Comparison of ENCODE assay signal across 9 mouse cellular contexts in the genomic region with DNA sequence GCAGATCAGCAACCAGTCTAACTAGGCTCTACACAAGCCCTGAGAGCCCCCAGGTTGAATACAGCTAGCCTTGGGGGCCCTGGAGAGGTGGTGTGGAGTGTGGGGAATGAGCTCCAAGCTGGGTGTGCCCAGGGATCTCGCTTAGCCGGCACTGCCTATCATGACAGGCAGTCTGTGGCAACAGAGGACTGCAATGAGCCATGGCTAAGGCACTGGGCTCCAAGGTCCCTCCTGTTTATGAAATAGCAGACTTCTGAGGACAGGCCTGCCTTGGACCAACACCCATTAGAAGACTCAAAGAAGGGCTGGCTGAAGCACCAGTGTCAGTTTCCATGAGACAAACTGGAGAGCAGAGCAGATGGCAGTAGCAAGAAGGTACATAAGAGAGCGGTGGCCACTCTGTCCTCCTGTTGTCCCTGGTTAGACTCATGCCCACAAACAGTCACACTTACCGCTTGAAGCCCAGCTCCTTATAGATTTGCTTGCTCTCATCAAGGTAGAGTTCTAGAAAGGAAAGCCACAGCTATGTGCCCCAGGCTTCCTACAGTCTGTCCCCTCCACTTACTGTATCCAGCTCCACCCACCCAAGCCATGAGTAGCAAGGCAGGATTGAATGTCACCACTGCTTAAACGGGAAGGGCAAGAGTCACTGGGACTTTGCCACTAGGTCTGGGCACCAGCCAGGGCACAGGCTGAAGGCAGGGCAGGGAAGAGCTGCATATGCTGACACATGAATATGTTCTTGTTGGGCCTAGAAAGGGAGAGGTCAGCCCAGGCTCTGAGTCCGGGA. TPM values are rescaled to one million over a fixed set of nuclear protein-coding genes. Genes with fewer than 3 reads are reported as not detected.
DNase-seq lines count a peak whose midpoint lies in the region; ATAC-seq and TF ChIP-seq lines count a peak whose summit lies in the region.
"Had no signal": no experiment of that assay in that cellular context is flagged by ENCODE, and none has a peak within 500 bp of the region (broad histone marks: within the 10 kb centered on the region; RNA-seq: fewer than 3 reads in every experiment).

No protein-coding gene starts in this region.

- dilution Hi-C loops in CH12.LX (cut with MboI; ENCODE audit: extremely low pct_ligation_motif_present, extremely low pct_unique_long_range_greater_than_20kb, low sequenced_read_pairs) = loop anchor here (25.0 kb wide), 1 partner anchor 139 kb away; no protein-coding TSS in a partner anchor

- H3K4me2 ChIP-seq in CH12.LX (ENCODE audit: insufficient read depth, low read depth, poor library complexity, severe bottlenecking) = 0 out of 2 replicates have a peak overlapping the region, but pooled peaks have one; percentile 18
- peak overlapping the region; percentile 91 for H3K4me2 ChIP-seq in forebrain, embryonic 15.5 days (replicated peaks)
- peak overlapping the region; percentile 96 for H3K4me2 ChIP-seq in intestine, embryonic 16.5 days (ENCODE audit: low read depth, low read length)
- H3K4me2 ChIP-seq in midbrain, embryonic 16.5 days (ENCODE audit: low read length) = peak overlapping the region; percentile 96

- no peak overlapping the region for H3K9ac ChIP-seq in CH12.LX (ENCODE audit: insufficient read depth, low read depth)
- peak overlapping the region; percentile 14 for H3K9ac ChIP-seq in ES-Bruce4 (ENCODE audit: low read depth, poor library complexity, severe bottlenecking)
- H3K9ac ChIP-seq in forebrain, embryonic 15.5 days (replicated peaks) = peak overlapping the region; percentile 66
- peak overlapping the region; percentile 77 for H3K9ac ChIP-seq in intestine, embryonic 16.5 days (ENCODE audit: low read depth, low read length)
- H3K9ac ChIP-seq in midbrain, embryonic 16.5 days (ENCODE audit: low read depth, low read length) = peak overlapping the region; percentile 88

- H3K9me3 ChIP-seq in CH12.LX (replicated peaks; ENCODE audit: low read length) (peaks cover 11% of the 10 kb centered on the region), ES-Bruce4 (replicated peaks; ENCODE audit: control insufficient read depth, insufficient read depth, low read length, poor library complexity, severe bottlenecking) (no peaks in the 10 kb centered on the region)
- H3K9me3 ChIP-seq in forebrain, embryonic 15.5 days = no peaks in the 10 kb centered on the region
- H3K9me3 ChIP-seq in intestine, embryonic 16.5 days (ENCODE audit: control insufficient read depth, low read length) = no peaks in the 10 kb centered on the region
- no peaks in the 10 kb centered on the region for H3K9me3 ChIP-seq in midbrain, embryonic 16.5 days (replicated peaks; ENCODE audit: control insufficient read depth, low read length, poor library complexity, severe bottlenecking)

- H3K27me3 ChIP-seq in CH12.LX (replicated peaks) (peaks cover 1% of the 10 kb centered on the region), ES-Bruce4 (ENCODE audit: control insufficient read depth, insufficient read depth, low read length, poor library complexity, severe bottlenecking) (no peaks in the 10 kb centered on the region)
- H3K27me3 ChIP-seq in forebrain, embryonic 15.5 days = no peaks in the 10 kb centered on the region
- H3K27me3 ChIP-seq in intestine, embryonic 16.5 days (replicated peaks; ENCODE audit: control insufficient read depth, insufficient read depth, low read length) = no peaks in the 10 kb centered on the region
- H3K27me3 ChIP-seq in midbrain, embryonic 16.5 days (ENCODE audit: control insufficient read depth, insufficient read depth, low read depth, low read length) = no peaks in the 10 kb centered on the region

- TF ChIP-seq RAD21 in CH12.LX (IDR thresholded peaks at IDR 0.05; ENCODE audit: low read depth, low read length) = no peak

- H3K79me2 ChIP-seq in CH12.LX (replicated peaks; ENCODE audit: control insufficient read depth, extremely low read depth, insufficient read depth, poor library complexity, severe bottlenecking) = no peaks in the 10 kb centered on the region

- 74% methylated on average over 6 of the region's 6 CpGs for WGBS in forebrain, embryonic 15.5 days
- 62% methylated on average over 6 of the region's 6 CpGs for WGBS in intestine, embryonic 16.5 days
- WGBS in midbrain, embryonic 16.5 days = 73% methylated on average over 6 of the region's 6 CpGs

- in situ Hi-C loops in CH12.LX (cut with MboI; ENCODE audit: low pct_ligation_motif_present, low pct_unique_long_range_greater_than_20kb, low sequenced_read_pairs) = no loop called here

- no peak for DNase-seq in CH12.LX (ENCODE audit: extremely low read depth)
- no peak for DNase-seq in urinary bladder, postnatal 25 days (ENCODE audit: low spot score)
- DNase-seq in lung, postnatal 14 days = no peak
- no peak for DNase-seq in embryo, embryonic 10.5 days (ENCODE audit: low spot score)

- no peak for TF ChIP-seq CTCF in CH12.LX (conservative IDR thresholded peaks at IDR 0.05 in 1 of 2, IDR thresholded peaks at IDR 0.05 in 1 of 2; ENCODE audit: low read depth in 2 of 2, low read length in 2 of 2)
- no peak for TF ChIP-seq CTCF in ES-Bruce4 (IDR thresholded peaks at IDR 0.05; ENCODE audit: low read depth, low read length)

- ATAC-seq in forebrain, embryonic 15.5 days (replicated peaks) = no peak
- no peak; the same call in 1 of the 2 replicates for ATAC-seq in intestine, embryonic 16.5 days
- no peak for ATAC-seq in midbrain, embryonic 16.5 days

- TF ChIP-seq POLR2A in CH12.LX (IDR thresholded peaks at IDR 0.05; ENCODE audit: low read depth, low read length) (no peak), ES-Bruce4 (IDR thresholded peaks at IDR 0.05; ENCODE audit: insufficient read depth, low read length) (no peak)

- H3K27ac ChIP-seq in CH12.LX (ENCODE audit: insufficient read depth, low read depth) = no peak overlapping the region
- H3K27ac ChIP-seq in ES-Bruce4 (ENCODE audit: insufficient read depth, low read length) = no peak overlapping the region
- H3K27ac ChIP-seq in forebrain, embryonic 15.5 days (replicated peaks) = no peak overlapping the region
- H3K27ac ChIP-seq in intestine, embryonic 16.5 days (ENCODE audit: low read length) = no peak overlapping the region
- H3K27ac ChIP-seq in midbrain, embryonic 16.5 days (ENCODE audit: low read length) = peak overlapping the region; percentile 77

- H3K4me3 ChIP-seq in CH12.LX (replicated peaks in 1 of 3; ENCODE audit: low read depth in 2 of 3, low read length in 2 of 3, poor library complexity in 1 of 3) (peak overlapping the region in 1 of 3 experiments; percentile 62), ES-Bruce4 (ENCODE audit: low read depth, low read length) (peak overlapping the region; percentile 71)
- H3K4me3 ChIP-seq in forebrain, embryonic 15.5 days = peak overlapping the region; percentile 56
- peak overlapping the region; percentile 65 for H3K4me3 ChIP-seq in intestine, embryonic 16.5 days (ENCODE audit: low read length)
- peak overlapping the region; percentile 58 for H3K4me3 ChIP-seq in midbrain, embryonic 16.5 days (ENCODE audit: low read depth, low read length)

- TF ChIP-seq EP300 in CH12.LX (IDR thresholded peaks at IDR 0.05; ENCODE audit: low read length) = no peak
- TF ChIP-seq EP300 in ES-Bruce4 (IDR thresholded peaks at IDR 0.05; ENCODE audit: insufficient read depth, low read depth, low read length) = no peak

- H3K4me1 ChIP-seq in CH12.LX (ENCODE audit: control insufficient read depth in 1 of 2, insufficient read depth in 2 of 2) (peaks cover 17 to 20% of the 10 kb centered on the region in 2 experiments), ES-Bruce4 (ENCODE audit: control insufficient read depth, insufficient read depth, low read length) (no peaks in the 10 kb centered on the region)
- H3K4me1 ChIP-seq in forebrain, embryonic 15.5 days = peaks cover 20% of the 10 kb centered on the region
- H3K4me1 ChIP-seq in intestine, embryonic 16.5 days (ENCODE audit: control insufficient read depth, insufficient read depth, low read length) = peaks cover 15% of the 10 kb centered on the region
- peaks cover 19% of the 10 kb centered on the region for H3K4me1 ChIP-seq in midbrain, embryonic 16.5 days (ENCODE audit: control insufficient read depth, insufficient read depth, low read length)

- H3K36me3 ChIP-seq in CH12.LX (replicated peaks in 1 of 2; ENCODE audit: control insufficient read depth in 1 of 2, insufficient read depth in 1 of 2, low read length in 1 of 2) (no peaks in the 10 kb centered on the region), ES-Bruce4 (ENCODE audit: control insufficient read depth, insufficient read depth, low read length, poor library complexity, severe bottlenecking) (no peaks in the 10 kb centered on the region)
- H3K36me3 ChIP-seq in forebrain, embryonic 15.5 days = no peaks in the 10 kb centered on the region
- H3K36me3 ChIP-seq in intestine, embryonic 16.5 days (ENCODE audit: control insufficient read depth, insufficient read depth, low read length) = no peaks in the 10 kb centered on the region
- H3K36me3 ChIP-seq in midbrain, embryonic 16.5 days (ENCODE audit: control insufficient read depth, insufficient read depth, low read length) = no peaks in the 10 kb centered on the region

RNA-seq across cellular contexts. Expression of a gene that starts 1.1 kb away (rescaled TPM):
- total RNA-seq in CH12.LX (2012; rRNA removed) (28.3 and 49.8 TPM in 2 replicates), CH12.LX (2014; rRNA removed) (6.1 and 7.5 TPM in 2 replicates)
- polyA plus RNA-seq in CH12.LX (2012; ENCODE audit: insufficient read length, low read depth) (5.5 and 7.0 TPM in 2 replicates), ES-Bruce4 (2011; ENCODE audit: insufficient read depth, insufficient read length, low read depth, missing spikeins) (11.8 and 13.9 TPM in 2 replicates)
- 36.8 and 40.5 TPM in 2 replicates for polyA plus RNA-seq in forebrain, embryonic 15.5 days (2015; fragmentation: Nextera tagmentation; extraction: Ambion mirVana)
- 39.7 and 42.8 TPM in 2 replicates for polyA plus RNA-seq in intestine, embryonic 16.5 days (2015; fragmentation: Nextera tagmentation; extraction: Ambion mirVana)
- polyA plus RNA-seq in midbrain, embryonic 16.5 days (2015; fragmentation: Nextera tagmentation; extraction: Ambion mirVana) = 59.3 and 64.5 TPM in 2 replicates

RNA-seq across cellular contexts. Expression of a gene that starts 28.5 kb away (rescaled TPM):
- 2.0 and 3.9 TPM in 2 replicates for total RNA-seq in CH12.LX (2012; rRNA removed)
- 2.0 and 2.2 TPM in 2 replicates for total RNA-seq in CH12.LX (2014; rRNA removed)
- polyA plus RNA-seq in CH12.LX (2012; ENCODE audit: insufficient read length, low read depth) = 0.70 and 0.71 TPM in 2 replicates
- 1.4 and 2.0 TPM in 2 replicates for polyA plus RNA-seq in ES-Bruce4 (2011; ENCODE audit: insufficient read depth, insufficient read length, low read depth, missing spikeins)
- polyA plus RNA-seq in forebrain, embryonic 15.5 days (2015; fragmentation: Nextera tagmentation; extraction: Ambion mirVana) = 0.36 and 0.56 TPM in 2 replicates
- polyA plus RNA-seq in intestine, embryonic 16.5 days (2015; fragmentation: Nextera tagmentation; extraction: Ambion mirVana) = 0.10 and 0.39 TPM in 2 replicates
- 0.31 and 0.98 TPM in 2 replicates for polyA plus RNA-seq in midbrain, embryonic 16.5 days (2015; fragmentation: Nextera tagmentation; extraction: Ambion mirVana)
- total RNA-seq: neutrophil, adult 5-6 weeks had no signal

RNA-seq across cellular contexts. Expression of a gene that starts 30.5 kb away (rescaled TPM):
- total RNA-seq in CH12.LX (2012; rRNA removed) = 68.3 and 109 TPM in 2 replicates
- 21.0 and 25.9 TPM in 2 replicates for total RNA-seq in CH12.LX (2014; rRNA removed)
- 19.8 and 20.0 TPM in 2 replicates for polyA plus RNA-seq in CH12.LX (2012; ENCODE audit: insufficient read length, low read depth)
- not detected in 2 replicates for polyA plus RNA-seq in ES-Bruce4 (2011; ENCODE audit: insufficient read depth, insufficient read length, low read depth, missing spikeins)
- polyA plus RNA-seq in forebrain, embryonic 15.5 days (2015; fragmentation: Nextera tagmentation; extraction: Ambion mirVana) = 0.36 TPM in 1 of 2 replicates, not detected in the other
- 2.3 and 3.5 TPM in 2 replicates for polyA plus RNA-seq in intestine, embryonic 16.5 days (2015; fragmentation: Nextera tagmentation; extraction: Ambion mirVana)
- polyA plus RNA-seq in midbrain, embryonic 16.5 days (2015; fragmentation: Nextera tagmentation; extraction: Ambion mirVana) = 0.42 TPM in 1 of 2 replicates, not detected in the other

Comparison
In these comparisons a context has a peak if more than half of its experiments do, and no peak if none do; other contexts are left out.
1. H3K4me2 ChIP-seq: peak in every context shown above with its lines; median percentile 96 in intestine, embryonic 16.5 days; 96 in midbrain, embryonic 16.5 days; 91 in forebrain, embryonic 15.5 days; 18 in CH12.LX.